Mouse (Mus musculus) liver, embryonic 15.5 days (tissue): Measurements from ENCODE around the gene Slc35a3. TPM values are rescaled to one million over a fixed set of nuclear protein-coding genes. Genes with fewer than 3 reads are reported as not detected.

Experiments used
- polyA plus RNA-seq: library from polyadenylated mRNA; unstranded; fragments of >200 nt; fragmentation: Nextera tagmentation; extraction: Ambion mirVana; gene quantifications from 2 replicates; pipeline ENCODE4 v1.2.1, GENCODE M21; 2015

Slc35a3 gene
- polyA plus RNA-seq, 1 experiment from 2014 or later, result 8.4 TPM

Other genes starting within 250 kb of the Slc35a3 start
- gene Rtca, start 204.6 kb downstream of the Slc35a3 start, polyA plus RNA-seq, result 24.4 and 25.1 TPM in 2 replicates
- 14.2 and 16.1 TPM in 2 replicates for gene Dbt, start 199.8 kb downstream of the Slc35a3 start, polyA plus RNA-seq
- 2.8 and 2.9 TPM in 2 replicates for gene Lrrc39, start 149.9 kb downstream of the Slc35a3 start, polyA plus RNA-seq
- gene Sass6, start 117.8 kb downstream of the Slc35a3 start, polyA plus RNA-seq, result 17.0 and 18.5 TPM in 2 replicates
- gene Trmt13, start 98.2 kb downstream of the Slc35a3 start, polyA plus RNA-seq, result 7.3 and 8.2 TPM in 2 replicates
- 33.3 and 34.9 TPM in 2 replicates for gene Mfsd14a, start 50.2 kb downstream of the Slc35a3 start, polyA plus RNA-seq
- gene Gm43191, start 31.6 kb downstream of the Slc35a3 start, polyA plus RNA-seq, result not detected in 2 replicates
- 10.3 and 12.1 TPM in 2 replicates for gene Agl, start 95.3 kb upstream of the Slc35a3 start, polyA plus RNA-seq
- gene Frrs1, start 146.6 kb upstream of the Slc35a3 start, polyA plus RNA-seq, result 38.0 and 43.0 TPM in 2 replicates